Mouse (Mus musculus) ovary, adult 2 months (tissue): Measurements from ENCODE around the gene Rassf9. TPM values are rescaled to one million over a fixed set of nuclear protein-coding genes. Genes with fewer than 3 reads are reported as not detected.

Experiments used
- polyA plus RNA-seq: library from polyadenylated mRNA; depleted of rRNA; stranded (reverse); fragments of >200 nt; gene quantifications from 2 replicates; pipeline ENCODE4 v1.2.3, GENCODE M21; 2012; rRNA removed

Gene Rassf9
- polyA plus RNA-seq: 0.31 and 0.36 TPM in 2 replicates

GRCm38 (mm10) chr10:102511807-102512461 is at the start of gene Rassf9:
Rassf9 (plus strand) TSS chr10:102512222.

GRCm38 (mm10) chr10:102490386-102490785 is 21.6 kb upstream of the Rassf9 start, which contains the start of gene Nts:
Nts (minus strand) TSS chr10:102490486.

Other genes starting within 250 kb of the Rassf9 start
- 0.10 TPM in 1 of 2 replicates, not detected in the other for gene Nts, start 21.7 kb upstream of the Rassf9 start, polyA plus RNA-seq